Mouse (Mus musculus): Measurements from ENCODE around the gene Zfp36l2.

The Zfp36l2 gene

DNA sequence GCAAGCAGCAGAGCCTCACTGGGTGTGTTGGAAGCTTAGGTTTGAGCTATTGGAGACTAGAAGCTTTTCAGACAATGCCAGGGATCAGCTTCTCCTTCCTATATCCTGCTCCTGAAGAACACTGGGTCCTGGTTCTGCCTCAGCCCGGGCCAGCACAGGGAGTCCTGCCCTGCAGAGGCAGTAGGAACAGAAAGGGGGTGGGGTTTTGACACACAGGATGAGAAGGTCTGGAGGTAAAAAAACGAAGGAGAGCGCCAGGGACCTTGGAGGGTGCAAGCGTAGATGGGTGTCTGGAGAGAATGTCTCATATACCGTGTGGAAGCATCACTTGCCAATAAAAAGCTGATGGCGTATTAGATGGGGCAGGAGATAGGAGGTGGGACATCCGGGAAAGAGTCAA lies 11.3 kb downstream of the Zfp36l2 start:
- no peak for DNase-seq (ENCODE audit: low spot score)

DNA sequence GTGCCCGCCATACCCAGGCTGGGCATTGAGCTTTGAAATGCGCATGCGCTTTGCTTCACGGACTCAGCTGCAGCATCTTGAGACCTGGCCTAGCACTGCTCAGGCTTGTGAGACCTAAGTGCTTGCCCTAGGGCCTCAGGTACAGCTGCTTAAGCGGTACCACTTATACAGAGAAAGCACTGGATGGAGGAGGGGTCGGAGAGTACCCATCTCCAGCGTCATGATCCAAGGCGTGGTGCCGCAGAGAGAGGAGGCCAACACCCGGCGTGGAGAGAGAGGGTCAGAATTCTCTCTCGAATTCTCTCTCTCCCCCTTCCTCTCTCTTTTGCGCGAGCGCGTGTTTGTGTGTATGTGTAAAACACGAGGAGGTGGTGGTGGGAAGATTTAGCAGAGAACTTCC lies 12.6 kb downstream of the Zfp36l2 start:
- DNase-seq (ENCODE audit: low spot score) = no peak

DNA sequence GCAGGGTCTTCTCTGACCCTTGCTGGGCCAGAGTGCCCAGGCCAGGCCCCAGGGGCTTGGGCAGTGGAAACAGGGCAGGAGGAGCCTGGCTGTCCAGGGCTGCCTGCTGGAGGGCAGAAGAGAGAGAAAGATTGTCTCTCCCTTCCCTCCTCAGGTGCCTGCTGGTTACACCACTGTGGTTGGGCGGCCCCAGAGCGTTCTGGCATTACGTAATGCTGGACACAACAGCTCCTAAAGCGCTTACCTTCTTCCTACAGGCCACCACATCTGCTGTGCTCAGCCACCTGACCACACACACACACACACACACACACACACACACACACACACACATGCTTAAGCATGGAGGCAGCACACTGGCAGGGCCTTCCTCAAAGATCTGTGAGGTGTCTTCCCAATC lies 20.4 kb downstream of the Zfp36l2 start:
- no peak for DNase-seq (ENCODE audit: low spot score)

DNA sequence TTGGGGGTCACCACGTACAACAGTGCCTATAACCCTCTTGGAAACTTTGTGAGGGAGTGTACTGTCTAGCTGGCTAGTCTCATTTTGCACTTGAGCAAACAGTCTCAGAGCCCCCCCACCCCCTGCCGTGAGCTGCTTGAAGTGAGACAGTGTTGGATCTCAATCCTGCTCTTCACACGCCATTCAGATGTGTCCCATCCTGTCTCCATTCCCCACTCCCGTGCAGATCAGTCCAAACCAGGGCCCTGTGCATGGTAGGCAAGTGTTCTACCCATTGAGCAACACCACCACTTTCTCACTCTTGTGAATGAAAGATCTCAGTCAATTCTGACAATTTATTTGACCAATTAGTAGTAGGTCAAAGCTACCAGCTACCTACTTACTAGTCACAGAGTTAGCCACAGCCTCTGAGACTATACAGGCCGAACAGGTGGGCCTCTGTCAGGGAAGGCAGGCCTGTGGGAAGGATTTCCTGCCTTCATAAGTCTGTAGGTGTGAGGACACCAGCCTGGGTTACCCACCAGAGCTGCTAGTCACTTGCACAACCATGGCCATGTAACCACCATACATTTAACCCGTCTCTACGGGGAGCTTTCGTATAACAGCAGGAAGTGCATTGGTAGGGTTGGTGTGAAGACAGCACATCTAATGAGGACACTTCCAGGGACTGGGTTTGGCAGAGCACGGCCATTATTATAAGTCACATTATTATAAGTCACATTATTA lies 21.4 kb downstream of the Zfp36l2 start:
- DNase-seq (ENCODE audit: low spot score) = no peak

DNA sequence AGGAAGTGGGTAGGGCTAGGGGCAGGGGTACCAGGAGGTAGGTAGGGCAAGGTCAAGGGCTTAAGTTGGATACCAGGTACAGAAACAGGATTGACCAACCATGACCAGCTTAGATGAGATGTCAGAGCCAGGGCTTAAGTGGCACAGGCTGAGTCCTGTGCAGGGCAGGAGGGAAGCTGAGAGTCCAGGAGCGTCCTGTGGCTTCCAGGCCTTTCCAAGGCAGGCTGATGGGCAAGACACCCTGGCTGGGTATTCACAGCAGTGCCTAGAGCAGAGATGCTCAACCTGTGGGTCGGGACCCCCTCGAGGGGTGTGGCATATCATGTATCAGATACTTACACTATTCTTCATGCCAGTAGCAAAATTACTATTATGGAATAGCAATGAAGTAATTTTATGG lies 22.0 kb downstream of the Zfp36l2 start:
- no peak for DNase-seq (ENCODE audit: low spot score)

DNA sequence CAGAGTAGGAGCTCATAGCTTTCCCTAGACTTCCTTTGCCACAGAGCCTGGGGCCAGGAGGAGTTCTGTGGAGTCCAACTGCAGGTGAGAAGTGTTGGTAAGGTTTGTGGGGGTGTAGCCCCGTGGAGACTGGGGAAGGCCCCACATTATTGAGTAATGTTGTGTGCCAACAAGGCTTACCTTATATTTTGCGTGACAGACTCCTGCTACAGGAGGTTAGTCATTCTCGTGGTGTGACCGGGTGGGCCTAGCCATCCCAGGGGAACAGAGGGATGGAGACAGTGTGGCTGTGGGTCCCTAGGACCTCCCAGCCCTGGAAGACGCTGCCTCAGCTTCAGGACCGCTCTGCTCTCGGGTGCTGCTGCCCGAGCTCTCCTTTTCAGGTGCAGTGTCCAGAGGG lies 23.6 kb downstream of the Zfp36l2 start:
- DNase-seq (ENCODE audit: low spot score) = no peak

DNA sequence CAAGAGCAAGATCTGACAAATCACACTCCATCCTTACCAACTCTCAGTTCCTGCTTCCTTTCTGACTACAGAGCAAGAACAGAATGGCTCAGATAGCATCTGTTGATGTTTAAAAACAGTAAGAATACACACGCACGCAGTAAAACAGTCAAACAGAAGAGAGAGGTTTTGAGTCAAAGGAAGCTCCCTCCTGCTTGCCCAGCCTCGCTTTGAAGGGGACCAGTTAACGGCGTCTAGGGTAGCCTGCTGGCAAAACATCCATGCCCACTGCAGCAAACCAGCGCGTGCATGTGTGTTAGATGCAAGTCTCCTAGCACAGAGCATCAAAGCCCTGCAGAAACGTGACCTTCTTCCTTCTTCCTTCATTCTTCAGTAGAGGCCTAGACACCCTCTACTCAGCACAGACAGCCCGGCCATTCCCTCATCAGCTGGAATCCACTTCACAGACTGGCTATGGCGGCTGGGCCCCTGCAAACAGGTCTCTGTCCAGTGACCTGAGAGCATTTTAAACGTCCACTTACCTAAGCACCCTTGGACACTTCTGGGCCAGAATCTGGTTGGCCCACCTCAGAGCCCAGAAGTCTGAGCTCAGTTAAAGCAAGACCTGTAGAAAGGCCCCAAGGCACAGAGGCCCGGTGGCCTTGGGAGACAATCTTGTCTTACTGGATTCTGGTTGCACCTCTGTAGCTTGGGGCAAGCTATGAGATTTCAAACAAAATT lies 24.5 kb downstream of the Zfp36l2 start:
- no peak for DNase-seq (ENCODE audit: low spot score)

DNA sequence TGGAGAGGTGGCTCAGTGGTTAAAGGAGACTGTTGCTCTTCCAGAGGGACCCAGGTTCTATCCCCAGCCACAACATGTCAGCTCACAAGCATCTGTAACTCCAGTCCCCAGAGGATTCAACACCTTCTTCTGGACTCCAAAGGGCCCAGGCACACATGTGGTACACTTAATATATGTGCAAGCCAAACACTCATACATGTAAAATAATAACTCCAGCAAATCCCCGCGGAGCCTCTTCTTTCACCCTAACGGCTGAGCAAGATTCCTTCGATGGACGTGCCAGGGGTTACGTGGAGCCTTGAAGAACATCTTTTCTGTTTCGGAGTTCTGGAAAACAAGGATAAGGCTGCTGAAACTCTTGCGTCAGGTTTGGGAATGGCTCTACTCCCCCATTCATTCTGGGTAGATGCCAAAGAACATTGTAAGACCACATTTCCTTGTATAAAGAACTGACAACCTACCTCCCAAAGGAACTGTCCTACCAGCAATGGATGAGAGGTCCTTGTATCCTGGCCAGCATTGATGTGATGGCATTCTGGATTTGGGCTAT lies 25.5 kb downstream of the Zfp36l2 start:
- DNase-seq (ENCODE audit: low spot score) = no peak

DNA sequence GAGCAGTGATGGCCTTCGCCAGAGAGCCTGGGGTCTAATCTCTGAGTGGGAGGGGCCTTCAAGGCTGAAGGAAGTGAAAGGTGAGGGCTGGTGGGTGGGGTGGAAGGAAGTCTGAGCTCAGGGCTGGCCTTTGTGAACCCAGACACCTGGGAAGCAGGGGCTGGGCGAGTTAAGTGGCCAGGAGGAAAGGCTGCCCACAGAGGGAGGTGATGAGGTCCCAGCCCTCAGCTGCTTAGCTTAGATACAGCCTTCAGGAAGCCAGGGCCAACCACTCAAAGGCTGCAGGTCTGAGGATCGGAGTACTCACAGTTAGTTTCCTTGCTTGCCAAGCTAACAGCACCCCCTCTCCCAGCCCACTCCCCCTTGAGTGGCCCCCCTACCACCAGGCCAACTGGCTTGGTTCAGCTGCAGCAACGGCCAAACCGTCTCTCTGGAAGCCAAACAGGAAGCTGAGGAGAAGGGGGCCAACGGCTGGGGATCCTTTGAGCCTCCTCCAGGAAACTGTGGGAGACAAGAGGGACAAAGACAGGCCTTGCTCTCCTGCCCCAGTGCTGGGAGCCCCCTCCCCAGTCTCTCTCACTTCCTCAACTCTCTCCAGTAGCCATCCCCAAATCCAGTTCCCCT lies 26.4 kb downstream of the Zfp36l2 start:
- no peak for DNase-seq (ENCODE audit: low spot score)

DNA sequence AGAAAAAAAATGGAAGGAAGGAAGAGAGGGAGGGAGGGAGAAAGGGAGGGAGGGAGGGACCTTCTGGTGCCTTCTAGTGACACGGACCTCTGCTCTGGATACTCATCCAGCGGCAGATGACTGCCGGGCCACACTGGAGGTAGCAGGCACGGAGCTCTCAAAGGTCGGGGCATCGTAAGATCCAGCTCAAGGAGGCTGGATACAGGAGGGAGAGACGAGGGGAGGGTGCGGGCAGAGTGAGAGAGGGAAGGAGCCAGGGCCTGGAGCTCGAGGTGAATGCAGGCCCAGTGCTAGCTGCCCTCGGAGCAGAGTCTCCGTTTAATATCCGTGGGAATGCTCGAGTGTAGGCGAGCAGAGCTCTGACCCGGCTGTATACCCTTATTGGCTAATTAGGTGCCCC lies 28.9 kb downstream of the Zfp36l2 start:
- DNase-seq (ENCODE audit: low spot score) = no peak

DNA sequence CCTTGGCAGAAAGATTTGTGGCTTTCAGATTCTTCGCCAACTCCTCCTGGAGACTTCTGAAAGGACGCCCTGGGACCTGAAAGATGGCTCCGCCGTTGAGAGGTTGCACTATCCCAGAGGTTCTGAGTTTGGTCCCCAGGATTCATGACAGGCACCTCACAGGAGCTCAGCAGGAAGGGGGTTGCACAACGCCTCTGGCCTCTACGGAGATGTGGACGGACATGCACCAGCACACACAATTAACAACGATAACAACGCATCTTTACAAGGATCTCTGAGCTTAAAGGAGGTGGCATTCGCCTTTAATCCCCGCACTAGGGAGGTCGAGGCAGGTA lies 29.3 kb downstream of the Zfp36l2 start:
- no peak for DNase-seq (ENCODE audit: low spot score)

DNA sequence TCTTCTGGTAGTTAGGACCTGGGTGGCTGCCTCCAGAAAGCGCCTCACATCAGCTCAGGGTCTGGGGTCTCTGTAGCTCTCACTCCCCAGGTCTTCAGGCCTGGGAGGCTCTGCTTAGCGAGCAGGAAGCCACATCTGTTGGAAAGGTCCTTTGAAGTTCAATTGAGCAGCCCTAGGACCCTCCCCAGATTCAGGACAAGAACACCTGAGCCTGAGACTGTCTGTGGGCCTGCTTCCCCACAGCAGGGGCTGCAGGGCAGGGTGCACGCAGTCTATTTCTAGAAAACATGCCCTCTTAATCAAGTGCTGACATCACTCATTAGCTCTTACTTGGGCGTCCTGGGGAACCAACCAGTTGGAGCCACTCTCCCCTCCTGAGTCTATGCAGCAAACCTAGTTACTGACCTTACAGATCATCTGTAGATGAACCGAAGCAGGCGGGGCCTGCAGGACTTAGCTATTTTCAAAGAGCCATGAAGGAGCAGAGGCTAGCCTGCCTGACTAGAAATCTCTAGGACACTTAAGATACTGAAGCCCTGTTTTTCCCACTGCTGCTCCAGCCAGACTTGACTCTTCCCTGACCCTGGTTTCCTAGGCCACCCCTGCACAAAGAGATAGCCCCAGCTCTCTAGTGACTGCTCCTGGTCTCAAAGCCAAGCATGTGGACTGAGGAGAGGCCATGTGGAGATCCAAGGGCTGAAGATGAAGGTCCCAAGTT lies 29.8 kb downstream of the Zfp36l2 start:
- DNase-seq (ENCODE audit: low spot score) = no peak

DNA sequence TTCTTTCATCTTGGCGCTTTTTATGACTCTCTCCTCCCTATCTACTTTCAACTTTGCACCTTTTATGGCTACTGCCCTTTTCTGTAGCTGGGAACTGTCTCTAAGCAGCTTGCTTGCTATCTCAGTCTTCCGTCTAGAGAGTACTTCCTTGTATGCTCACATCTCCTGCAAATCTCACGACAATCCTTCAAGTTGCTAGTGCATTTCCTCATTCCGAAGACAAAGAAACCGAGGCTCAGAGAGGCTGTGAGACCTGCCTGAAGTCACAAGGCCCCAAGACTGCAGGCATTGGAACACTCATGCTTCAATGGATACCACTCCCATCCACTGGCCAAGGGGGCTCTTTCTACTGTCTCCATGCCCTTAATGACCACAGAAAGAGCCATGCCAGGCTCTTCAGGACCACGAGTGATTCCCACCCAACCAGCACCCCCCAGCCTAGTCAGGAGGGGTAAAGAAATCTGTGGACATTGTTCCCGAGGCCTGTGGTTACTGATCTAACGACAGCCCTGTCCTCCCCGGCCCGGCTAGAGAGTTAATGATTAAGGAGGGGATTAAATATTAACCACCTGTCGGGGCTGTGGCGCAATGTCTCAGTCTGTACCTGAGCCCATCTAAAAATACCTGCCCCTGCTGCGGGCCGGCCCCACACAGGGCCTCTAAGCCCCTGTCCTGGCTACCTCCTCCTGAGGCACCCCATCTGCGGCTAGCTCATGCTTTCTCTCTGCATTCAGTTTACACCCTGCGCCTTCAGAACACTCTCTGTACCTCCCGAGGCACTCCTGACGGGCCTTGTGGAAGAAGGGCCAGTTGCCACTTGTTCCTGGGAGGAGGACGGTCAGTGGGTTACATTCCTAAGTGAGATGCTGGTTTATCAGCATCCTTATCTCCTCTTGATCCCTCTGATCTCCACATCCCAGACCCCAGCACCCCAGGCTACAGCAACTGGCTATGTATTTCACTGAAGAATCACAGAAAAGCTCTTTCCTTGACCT lies 30.7 kb downstream of the Zfp36l2 start:
- DNase-seq (ENCODE audit: low spot score) = no peak

DNA sequence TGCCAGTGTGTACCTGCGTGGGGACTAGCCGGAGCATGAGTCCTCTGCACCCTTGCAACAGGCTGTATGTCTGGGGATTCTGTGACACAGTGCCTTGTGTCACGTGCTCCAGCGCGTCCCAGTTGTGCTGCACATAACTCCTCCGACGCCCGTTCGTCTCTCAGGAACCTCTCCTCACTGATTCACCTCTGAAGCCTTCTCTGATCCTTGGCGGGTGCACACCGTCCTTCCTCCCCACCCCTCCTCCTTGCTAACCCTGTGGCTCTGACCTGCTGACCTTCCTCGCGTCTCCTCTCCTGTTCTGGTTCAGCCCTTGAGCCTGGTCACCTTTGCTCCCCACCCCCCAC lies 31.5 kb downstream of the Zfp36l2 start:
- no peak for DNase-seq (ENCODE audit: low spot score)

DNA sequence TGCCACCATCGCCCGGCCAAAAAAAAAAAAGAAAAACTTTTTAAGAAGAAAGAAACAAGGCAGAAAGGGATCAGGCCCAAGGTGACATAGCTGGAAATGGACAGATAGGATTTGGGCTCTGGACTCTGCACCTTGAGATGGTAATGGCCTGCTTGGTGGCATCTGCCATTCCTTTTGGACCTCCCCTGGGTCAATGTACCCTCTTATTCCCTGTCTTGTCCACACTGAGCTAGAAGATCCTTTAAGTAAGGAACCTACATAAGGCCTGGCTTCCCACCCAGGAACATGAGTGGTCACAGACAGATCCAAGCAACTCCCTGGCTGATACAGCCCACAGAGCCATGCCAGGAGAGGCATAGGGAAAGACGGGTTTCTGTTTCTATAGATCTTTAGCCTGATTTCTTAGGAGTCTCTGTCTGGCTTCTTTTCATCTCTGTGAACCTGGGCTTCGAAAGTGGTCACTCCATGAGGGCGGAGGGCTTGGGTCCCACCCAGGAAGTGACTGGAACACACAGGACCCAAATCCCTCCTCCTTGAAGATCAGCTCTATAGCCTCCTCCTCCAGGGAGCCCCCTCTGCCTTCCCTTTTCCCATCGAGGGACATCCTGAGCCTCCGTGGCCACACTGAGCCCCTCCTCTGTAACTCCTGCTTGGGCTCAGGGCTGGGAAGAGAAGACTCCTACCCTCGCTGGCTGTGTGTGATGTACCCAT lies 32.1 kb downstream of the Zfp36l2 start:
- DNase-seq (ENCODE audit: low spot score) = no peak

DNA sequence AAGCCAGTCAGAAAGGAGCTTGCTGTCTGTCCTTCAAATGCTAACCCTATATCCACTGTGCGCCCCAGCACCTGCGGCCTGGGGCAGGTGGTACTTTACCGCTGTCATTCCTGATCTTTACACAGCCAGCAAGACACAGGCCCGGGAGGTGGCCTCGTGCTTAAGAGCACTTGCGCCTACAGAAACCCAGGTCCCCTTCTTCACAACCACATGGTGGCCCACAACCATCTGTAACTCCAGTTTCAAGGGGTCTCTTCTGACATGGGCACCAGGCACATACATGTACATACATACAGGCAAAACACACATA lies 32.8 kb downstream of the Zfp36l2 start:
- no peak for DNase-seq (ENCODE audit: low spot score)

DNA sequence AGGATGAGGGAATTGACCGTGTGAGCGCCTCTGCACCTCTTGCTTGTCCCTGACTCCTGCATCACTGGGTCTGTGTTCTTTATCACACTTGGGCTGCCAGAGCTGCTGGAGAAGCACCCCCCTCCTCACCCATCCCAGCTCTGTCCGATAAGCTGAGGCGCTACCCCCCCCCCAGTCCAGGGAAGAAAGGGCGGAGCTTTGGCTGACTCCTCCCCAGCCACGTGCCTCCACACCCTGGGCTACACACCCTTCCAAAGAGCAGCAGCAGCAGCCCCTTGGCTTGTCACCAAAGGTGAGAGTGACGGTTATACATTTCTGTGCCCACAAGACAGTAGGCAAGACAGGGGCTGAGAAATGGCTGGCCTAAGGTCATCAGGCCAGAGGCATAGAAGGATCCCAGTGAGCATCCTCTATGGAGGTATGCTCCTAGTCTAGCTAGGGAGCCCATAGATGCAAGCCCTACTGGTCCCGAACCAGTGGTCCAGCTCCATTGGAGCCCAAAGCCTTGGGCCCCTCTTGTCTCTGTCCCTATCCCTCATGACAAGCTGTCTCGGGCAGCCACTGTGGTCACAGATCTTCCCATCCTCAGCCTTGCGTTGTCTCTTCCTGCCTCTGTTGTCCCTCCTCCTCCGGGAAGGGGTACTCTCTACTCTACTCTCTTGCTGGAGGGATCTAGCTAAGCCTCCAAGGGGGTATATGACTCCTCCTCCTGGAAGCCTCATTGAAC lies 33.3 kb downstream of the Zfp36l2 start:
- DNase-seq (ENCODE audit: low spot score) = no peak

DNA sequence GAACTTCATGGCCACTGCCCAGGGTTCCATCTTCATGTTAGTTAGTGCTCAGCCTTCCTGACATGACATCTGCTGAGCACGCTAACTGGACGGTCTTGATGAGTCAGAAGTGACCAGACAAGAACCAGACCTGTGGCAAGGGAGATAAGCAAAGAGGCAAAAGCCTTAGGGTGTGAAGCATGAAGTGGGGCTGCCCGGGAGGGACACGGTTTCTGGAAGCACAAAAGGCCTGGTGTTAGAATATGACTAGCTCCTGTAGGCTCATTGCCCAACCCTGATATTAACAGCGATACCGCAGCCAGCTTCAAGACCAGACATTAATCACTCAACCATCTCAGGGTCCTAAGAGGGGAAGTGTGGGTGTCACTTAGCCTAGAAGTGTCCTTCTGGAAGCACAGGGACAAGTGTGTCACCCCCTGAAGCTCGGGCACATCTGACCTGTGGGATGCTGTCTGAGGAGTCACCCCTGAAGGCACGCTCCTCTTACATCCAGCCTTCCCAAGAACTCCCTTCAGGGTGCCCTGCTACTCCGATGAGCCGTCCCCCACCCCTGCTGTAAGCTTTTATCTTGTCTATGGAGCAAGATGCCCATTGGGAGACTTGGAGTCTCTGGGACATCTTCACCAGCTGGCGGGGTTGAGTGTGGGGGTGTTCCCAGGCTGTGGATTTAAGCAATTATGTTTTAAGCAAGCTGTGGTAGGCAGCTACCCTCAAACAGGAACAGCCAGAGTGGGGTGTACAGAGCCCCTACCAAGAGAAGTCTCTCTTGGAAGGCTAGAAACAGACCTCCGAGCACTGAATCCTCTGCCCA lies 34.6 kb downstream of the Zfp36l2 start:
- no peak for DNase-seq (ENCODE audit: low spot score)

DNA sequence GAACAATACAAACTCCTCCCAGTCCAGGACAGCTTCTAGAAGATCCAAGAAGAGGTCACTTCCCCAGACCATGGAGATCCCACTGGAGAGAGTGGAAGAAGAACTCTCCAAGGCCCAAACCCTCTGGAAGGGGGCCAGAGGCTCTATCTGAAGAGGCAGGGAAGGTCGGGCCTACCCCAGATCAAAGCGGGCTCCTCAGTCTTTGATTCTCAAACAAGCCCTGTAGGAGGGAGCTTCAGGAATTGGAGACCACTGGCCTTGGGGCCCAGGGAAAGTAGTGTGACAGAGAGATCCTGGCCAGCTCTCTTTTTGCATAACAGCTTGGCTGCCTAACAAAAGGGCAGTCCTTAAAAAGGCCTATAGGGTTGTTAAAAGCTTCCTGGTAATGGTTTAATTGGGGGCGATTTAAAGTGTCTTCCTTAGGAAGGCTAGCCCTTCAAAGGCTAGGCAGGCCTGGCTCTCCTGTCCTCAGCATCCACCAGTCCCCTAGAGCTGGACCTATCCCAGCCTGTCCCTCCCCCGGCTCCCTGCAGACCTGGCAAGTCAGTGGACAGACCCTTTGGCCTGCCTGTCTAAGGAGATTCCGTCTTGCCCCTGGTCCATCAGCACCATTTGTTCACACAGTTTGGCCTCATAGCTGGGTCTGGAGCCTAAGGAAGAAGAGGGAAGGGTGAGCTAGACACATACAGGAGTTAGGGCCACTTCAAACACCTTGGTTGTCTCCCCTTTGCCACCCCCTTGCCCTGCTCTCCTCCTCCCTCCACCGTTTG lies 35.4 kb downstream of the Zfp36l2 start:
- DNase-seq (ENCODE audit: low spot score) = peak; percentile 49

All from ovary, adult 18-20 months (tissue).